Mouse (Mus musculus): Measurements from ENCODE around the gene Nup107. TPM values are rescaled to one million over a fixed set of nuclear protein-coding genes. Genes with fewer than 3 reads are reported as not detected.

The Nup107 gene
- polyA plus RNA-seq, 1 experiment from 2014 or later, result 50.8 TPM

DNA sequence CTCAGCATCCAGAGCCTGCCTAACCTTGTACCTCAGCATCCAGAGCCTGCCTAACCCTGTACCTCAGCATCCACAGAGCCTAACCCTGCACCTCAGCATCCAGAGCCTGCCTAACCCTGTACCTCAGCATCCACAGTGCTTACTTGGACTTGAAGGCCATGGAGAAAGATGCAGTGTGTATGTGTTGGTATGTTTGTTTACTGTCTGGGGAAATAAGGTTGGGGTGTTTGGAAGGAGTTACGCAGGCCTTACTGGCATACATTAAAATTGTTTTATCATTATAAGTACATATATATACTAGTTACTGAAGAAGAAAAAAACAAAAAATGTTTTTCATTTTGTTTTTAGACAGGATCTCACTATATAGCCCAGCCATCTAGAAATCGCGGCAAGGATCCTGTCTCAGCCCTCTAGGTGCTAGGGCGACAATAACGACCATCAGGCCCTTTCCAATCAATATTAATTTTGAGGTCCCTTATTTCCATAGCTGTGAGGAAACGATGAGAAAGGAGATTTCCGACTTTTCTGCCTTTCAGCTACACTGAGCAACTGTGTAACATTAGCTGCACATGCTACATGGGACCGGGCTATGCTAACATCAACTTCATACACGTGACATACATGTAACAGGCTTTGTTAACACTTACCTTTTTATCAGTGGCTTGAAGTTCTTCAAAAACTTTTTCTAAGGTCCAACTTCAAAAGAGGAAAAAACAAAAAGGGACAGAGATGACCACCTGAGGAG lies 22.8 kb downstream of the Nup107 start:
- WGBS, result 94% methylated on average over 9 of the region's 9 CpGs

GRCm38 (mm10) chr10:117768141-117768440 lies 24.4 kb downstream of the Nup107 start:
- no peak overlapping the region for H3K9ac ChIP-seq
- WGBS, result 84% methylated on average over 7 of the region's 7 CpGs
- no peak overlapping the region for H3K4me2 ChIP-seq (replicated peaks)
- H3K9me3 ChIP-seq (replicated peaks), result no peaks in the 10 kb centered on the region
- H3K27ac ChIP-seq (replicated peaks), result no peak overlapping the region
- H3K36me3 ChIP-seq, result peaks cover 81% of the 10 kb centered on the region
- ATAC-seq (ENCODE audit: insufficient number of reproducible peaks, low FRiP score, low TSS enrichment, low read depth), result no peak
- no peaks in the 10 kb centered on the region for H3K4me1 ChIP-seq
- H3K4me3 ChIP-seq (replicated peaks), result no peak overlapping the region
- no peaks in the 10 kb centered on the region for H3K27me3 ChIP-seq

More for the DNA sequence above, 22.8 kb downstream of the Nup107 start:
- H3K27me3 ChIP-seq, result no peaks in the 10 kb centered on the region
- no peak overlapping the region for H3K4me2 ChIP-seq (replicated peaks)
- no peak overlapping the region for H3K4me3 ChIP-seq (replicated peaks)
- no peak for ATAC-seq (ENCODE audit: insufficient number of reproducible peaks, low FRiP score, low TSS enrichment, low read depth)
- H3K9me3 ChIP-seq (replicated peaks), result no peaks in the 10 kb centered on the region
- no peak overlapping the region for H3K27ac ChIP-seq (replicated peaks)
- H3K9ac ChIP-seq, result no peak overlapping the region
- peaks cover 86% of the 10 kb centered on the region for H3K36me3 ChIP-seq
- no peaks in the 10 kb centered on the region for H3K4me1 ChIP-seq

GRCm38 (mm10) chr10:117767286-117768140 lies 25.0 kb downstream of the Nup107 start:
- H3K4me2 ChIP-seq (replicated peaks), result no peak overlapping the region
- no peak for ATAC-seq (ENCODE audit: insufficient number of reproducible peaks, low FRiP score, low TSS enrichment, low read depth)
- no peaks in the 10 kb centered on the region for H3K27me3 ChIP-seq
- no peak overlapping the region for H3K27ac ChIP-seq (replicated peaks)
- H3K4me3 ChIP-seq (replicated peaks), result no peak overlapping the region
- WGBS, result 84% methylated on average over 10 of the region's 10 CpGs
- no peaks in the 10 kb centered on the region for H3K9me3 ChIP-seq (replicated peaks)
- H3K4me1 ChIP-seq, result no peaks in the 10 kb centered on the region
- H3K9ac ChIP-seq, result no peak overlapping the region
- peaks cover 80% of the 10 kb centered on the region for H3K36me3 ChIP-seq

DNA sequence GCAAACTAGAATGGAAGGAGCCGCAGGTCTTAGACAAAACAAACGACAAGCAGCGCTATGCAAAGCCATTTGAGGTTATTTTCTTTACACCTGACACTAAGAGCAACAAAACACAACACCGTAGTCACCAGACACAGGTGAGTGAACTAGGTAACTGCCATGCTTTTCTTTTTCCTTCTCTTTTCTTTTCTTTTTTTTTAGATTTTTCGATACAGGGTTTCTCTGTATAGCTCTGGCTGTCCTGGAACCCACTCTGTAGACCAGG lies 25.7 kb downstream of the Nup107 start:
- no peak for ATAC-seq (ENCODE audit: insufficient number of reproducible peaks, low FRiP score, low TSS enrichment, low read depth)
- H3K4me1 ChIP-seq, result no peaks in the 10 kb centered on the region
- no peak overlapping the region for H3K4me3 ChIP-seq (replicated peaks)
- peaks cover 82% of the 10 kb centered on the region for H3K36me3 ChIP-seq
- no peak overlapping the region for H3K4me2 ChIP-seq (replicated peaks)
- no peaks in the 10 kb centered on the region for H3K9me3 ChIP-seq (replicated peaks)
- H3K27me3 ChIP-seq, result no peaks in the 10 kb centered on the region
- H3K9ac ChIP-seq, result no peak overlapping the region
- 96% methylated on average over 5 of the region's 5 CpGs for WGBS
- no peak overlapping the region for H3K27ac ChIP-seq (replicated peaks)

GRCm38 (mm10) chr10:117766111-117766895 lies 26.2 kb downstream of the Nup107 start:
- Histone ChIP-seq H3K9ac (no peak overlapping the region), H3K4me1 (no peaks in the 10 kb centered on the region), H3K36me3 (peaks cover 82% of the 10 kb centered on the region), H3K4me2 (replicated peaks) (no peak overlapping the region), H3K27ac (replicated peaks) (no peak overlapping the region), H3K9me3 (replicated peaks) (no peaks in the 10 kb centered on the region), H3K27me3 (no peaks in the 10 kb centered on the region), H3K4me3 (replicated peaks) (no peak overlapping the region)
- ATAC-seq (ENCODE audit: insufficient number of reproducible peaks, low FRiP score, low TSS enrichment, low read depth), result no peak
- WGBS, result 91% methylated on average over 16 of the region's 16 CpGs

DNA sequence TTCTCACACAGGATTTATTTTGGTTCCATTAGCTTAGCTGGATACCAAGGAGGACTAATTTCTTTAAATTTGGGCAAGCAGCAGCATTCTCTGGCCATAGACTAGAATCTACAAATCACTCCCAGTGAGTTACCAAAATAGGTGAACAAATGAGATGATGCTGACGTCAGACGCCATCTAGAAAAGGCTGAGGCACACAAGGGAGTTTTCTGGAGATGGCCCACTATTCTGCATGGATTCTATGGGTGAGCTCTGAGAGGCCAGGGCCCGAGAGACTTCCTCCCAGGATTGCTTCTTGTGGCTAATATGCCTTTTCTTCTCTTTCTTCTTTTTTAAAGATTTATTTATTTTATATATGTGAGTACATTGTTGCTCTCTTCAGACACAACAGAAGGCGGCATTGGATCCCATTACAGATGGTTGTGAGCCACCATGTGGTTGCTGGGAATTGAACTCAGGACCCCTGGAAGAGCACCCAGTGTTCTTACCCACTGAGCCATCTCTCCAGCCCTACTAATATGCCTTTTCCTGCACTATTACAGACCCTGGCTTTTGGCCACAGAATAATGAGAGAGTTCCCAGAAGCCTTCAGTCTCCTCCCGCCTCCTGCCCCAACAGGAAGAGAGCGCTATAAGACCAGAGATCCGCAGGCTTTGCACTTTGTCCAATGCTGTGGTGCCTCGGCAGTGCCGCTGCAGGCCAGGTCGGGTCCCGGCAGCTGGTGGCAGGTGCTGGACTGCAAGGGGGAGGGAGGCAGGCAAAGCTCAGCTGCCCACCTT lies 27.2 kb downstream of the Nup107 start:
- Histone ChIP-seq H3K27ac (replicated peaks) (no peak overlapping the region), H3K9me3 (replicated peaks) (no peaks in the 10 kb centered on the region), H3K36me3 (peaks cover 82% of the 10 kb centered on the region), H3K27me3 (no peaks in the 10 kb centered on the region), H3K9ac (no peak overlapping the region), H3K4me1 (no peaks in the 10 kb centered on the region), H3K4me3 (replicated peaks) (no peak overlapping the region), H3K4me2 (replicated peaks) (no peak overlapping the region)
- WGBS, result 95% methylated on average over 11 of the region's 11 CpGs
- no peak for ATAC-seq (ENCODE audit: insufficient number of reproducible peaks, low FRiP score, low TSS enrichment, low read depth)

- WGBS, result 95% methylated on average over 6 of the region's 6 CpGs
- no peaks in the 10 kb centered on the region for H3K9me3 ChIP-seq (replicated peaks)
- no peak overlapping the region for H3K27ac ChIP-seq (replicated peaks)
- no peak overlapping the region for H3K9ac ChIP-seq
- H3K4me3 ChIP-seq (replicated peaks), result no peak overlapping the region
- H3K36me3 ChIP-seq, result peaks cover 82% of the 10 kb centered on the region
- no peak overlapping the region for H3K4me2 ChIP-seq (replicated peaks)
- H3K4me1 ChIP-seq, result no peaks in the 10 kb centered on the region
- ATAC-seq (ENCODE audit: insufficient number of reproducible peaks, low FRiP score, low TSS enrichment, low read depth), result no peak
- H3K27me3 ChIP-seq, result no peaks in the 10 kb centered on the region
These were observed 27.9 kb downstream of the Nup107 start for GRCm38 (mm10) chr10:117764598-117764997.

- Histone ChIP-seq H3K4me1 (no peaks in the 10 kb centered on the region), H3K27me3 (no peaks in the 10 kb centered on the region), H3K9ac (no peak overlapping the region), H3K27ac (replicated peaks) (no peak overlapping the region), H3K9me3 (replicated peaks) (no peaks in the 10 kb centered on the region), H3K4me2 (replicated peaks) (no peak overlapping the region), H3K36me3 (peaks cover 88% of the 10 kb centered on the region), H3K4me3 (replicated peaks) (no peak overlapping the region)
- ATAC-seq (ENCODE audit: insufficient number of reproducible peaks, low FRiP score, low TSS enrichment, low read depth), result no peak
- WGBS, result 95% methylated on average over 16 of the region's 16 CpGs
These were observed 28.8 kb downstream of the Nup107 start for GRCm38 (mm10) chr10:117763588-117764190.

- Histone ChIP-seq H3K4me2 (replicated peaks) (no peak overlapping the region), H3K4me1 (no peaks in the 10 kb centered on the region), H3K36me3 (peaks cover 88% of the 10 kb centered on the region), H3K4me3 (replicated peaks) (no peak overlapping the region), H3K9ac (no peak overlapping the region), H3K27me3 (no peaks in the 10 kb centered on the region), H3K27ac (replicated peaks) (no peak overlapping the region), H3K9me3 (replicated peaks) (no peaks in the 10 kb centered on the region)
- 92% methylated on average over 12 of the region's 12 CpGs for WGBS
- no peak for ATAC-seq (ENCODE audit: insufficient number of reproducible peaks, low FRiP score, low TSS enrichment, low read depth)
These were observed 29.5 kb downstream of the Nup107 start for GRCm38 (mm10) chr10:117762966-117763365.

- no peaks in the 10 kb centered on the region for H3K4me1 ChIP-seq
- no peak overlapping the region for H3K4me3 ChIP-seq (replicated peaks)
- peaks cover 89% of the 10 kb centered on the region for H3K36me3 ChIP-seq
- no peak for ATAC-seq (ENCODE audit: insufficient number of reproducible peaks, low FRiP score, low TSS enrichment, low read depth)
- H3K27me3 ChIP-seq, result no peaks in the 10 kb centered on the region
- no peaks in the 10 kb centered on the region for H3K9me3 ChIP-seq (replicated peaks)
- no peak overlapping the region for H3K27ac ChIP-seq (replicated peaks)
- no peak overlapping the region for H3K9ac ChIP-seq
- 85% methylated on average over 2 of the region's 2 CpGs for WGBS
- H3K4me2 ChIP-seq (replicated peaks), result no peak overlapping the region
These were observed 30.1 kb downstream of the Nup107 start for GRCm38 (mm10) chr10:117762281-117762830.

All from embryonic facial prominence, embryonic 15.5 days (tissue).